Mouse (Mus musculus) midbrain, embryonic 11.5 days (tissue): Measurements from ENCODE around the gene Rad1. TPM values are rescaled to one million over a fixed set of nuclear protein-coding genes. Genes with fewer than 3 reads are reported as not detected.

ENCODE experiments used
- ATAC-seq: fragments of 200-750 bp; cut with Nextera tagmentation; 2 replicates; pipeline ENCODE4 v1.8.0; 2017; ENCODE audit warnings: moderate TSS enrichment, moderate library complexity; ENCODE audit not compliant: low FRiP score
- DNase-seq: peaks from one replicate; pipeline ENCODE4 v3.0.0; 2015; ENCODE audit warnings: low spot score; ENCODE audit errors: missing footprints
- H3K27ac ChIP-seq: fragments of 300-500 bp; sonication (generic); 2 replicates; pipeline ENCODE4 v1.5.1; 2014; ENCODE audit warnings: low read depth, low read length
- H3K27me3 ChIP-seq: fragments of 300-500 bp; sonication (generic); 2 replicates; pipeline ENCODE4 v1.6.1; 2014; ENCODE audit warnings: mild to moderate bottlenecking, low read length, moderate library complexity, mixed read lengths; ENCODE audit not compliant: control insufficient read depth, insufficient read depth
- H3K36me3 ChIP-seq: fragments of 300-500 bp; sonication (generic); 2 replicates; pipeline ENCODE4 v1.6.1; 2014; ENCODE audit warnings: mild to moderate bottlenecking, low read length, moderate library complexity, mixed read lengths; ENCODE audit not compliant: control insufficient read depth, insufficient read depth
- H3K4me1 ChIP-seq: fragments of 300-500 bp; sonication (generic); 2 replicates; pipeline ENCODE4 v1.6.1; 2014; ENCODE audit warnings: low read length; ENCODE audit not compliant: control insufficient read depth, insufficient read depth
- H3K4me2 ChIP-seq: fragments of 300-500 bp; sonication (generic); 2 replicates; pipeline ENCODE4 v1.6.1; 2014; ENCODE audit warnings: mild to moderate bottlenecking, moderate library complexity
- H3K4me3 ChIP-seq: fragments of 300-500 bp; sonication (generic); 2 replicates; pipeline ENCODE4 v1.5.1; 2014; ENCODE audit warnings: low read depth, low read length
- H3K9ac ChIP-seq: fragments of 300-500 bp; sonication (generic); 2 replicates; pipeline ENCODE4 v1.6.1; 2014; ENCODE audit warnings: low read length
- H3K9me3 ChIP-seq: fragments of 300-500 bp; sonication (generic); 2 replicates; pipeline ENCODE4 v1.6.1; 2016; ENCODE audit warnings: low read length; ENCODE audit not compliant: control insufficient read depth
- WGBS: fragments of 180-500 bp; shearing (Covaris S2); extraction: QIAGEN DNeasy Blood & Tissue Kit; methylation state at CpG from one replicate; pipeline ENCODE4 v1.1.7; 2014; 5-methylcytosine and 5-hydroxymethylcytosine counted together
- polyA plus RNA-seq: library from polyadenylated mRNA; unstranded; fragments of >200 nt; fragmentation: Nextera tagmentation; extraction: Ambion mirVana; gene quantifications from 2 replicates; pipeline ENCODE4 v1.2.1, GENCODE M21; 2014

Rad1 gene
- polyA plus RNA-seq, 1 experiment from 2014 or later = 27.7 TPM

- H3K27me3 ChIP-seq = no peaks in the 10 kb centered on the region
- no peak overlapping the region for H3K4me3 ChIP-seq
- DNase-seq (no peak), ATAC-seq (no peak)
- H3K9me3 ChIP-seq = no peaks in the 10 kb centered on the region
- no peak overlapping the region for H3K27ac ChIP-seq
- no peak overlapping the region for H3K9ac ChIP-seq
- H3K36me3 ChIP-seq = no peaks in the 10 kb centered on the region
- H3K4me2 ChIP-seq = no peak overlapping the region
- no peaks in the 10 kb centered on the region for H3K4me1 ChIP-seq
- 91% methylated on average over 7 of the region's 7 CpGs for whole genome bisulfite sequencing
Observed at GRCm38 (mm10) chr15:10535969-10536368, 50.2 kb downstream of the Rad1 start.

DNA sequence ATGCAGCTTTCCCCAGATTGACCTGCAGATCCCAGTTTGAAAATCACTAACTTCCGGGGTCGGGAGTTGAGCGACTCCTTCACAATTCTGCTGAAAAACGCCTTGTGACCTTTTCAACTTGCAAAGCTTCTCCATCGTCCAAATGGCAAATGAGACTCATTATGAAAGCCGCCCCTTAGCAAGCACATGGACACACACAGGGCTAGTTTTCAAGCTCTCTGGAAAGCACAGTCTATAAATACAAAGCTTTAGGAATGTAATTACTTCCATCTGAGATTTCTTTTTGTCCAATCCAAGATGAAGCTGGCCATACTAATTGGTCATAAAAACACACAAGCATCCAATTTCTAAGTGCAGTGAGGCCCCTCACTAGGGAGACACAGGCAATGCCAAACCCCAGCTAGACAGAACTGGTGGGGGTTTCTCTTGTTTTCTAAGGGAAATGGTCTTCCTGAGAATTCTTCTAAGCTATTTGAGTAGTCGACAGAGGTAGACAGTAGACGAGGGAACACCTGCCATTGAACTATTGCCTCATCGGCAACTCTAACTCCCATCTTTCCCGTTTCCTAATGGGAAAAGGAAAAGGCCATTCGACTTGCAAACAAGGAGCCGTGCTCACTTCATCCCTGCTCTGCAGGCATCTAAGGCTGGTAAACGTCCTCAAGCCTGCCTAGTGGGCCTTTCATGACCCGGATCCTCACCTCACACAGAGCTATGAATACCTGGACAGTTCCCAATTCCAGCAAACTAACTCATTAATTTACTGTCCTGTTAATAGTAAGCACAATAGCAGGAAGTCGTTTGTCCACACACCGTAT, 54.7 kb downstream of the Rad1 start:
- no peak overlapping the region for H3K27ac ChIP-seq
- no peaks in the 10 kb centered on the region for H3K4me1 ChIP-seq
- 82% methylated on average over 16 of the region's 16 CpGs for WGBS
- no peaks in the 10 kb centered on the region for H3K9me3 ChIP-seq
- no peak for ATAC-seq
- no peaks in the 10 kb centered on the region for H3K27me3 ChIP-seq
- no peak overlapping the region for H3K4me2 ChIP-seq
- no peak overlapping the region for H3K4me3 ChIP-seq
- no peaks in the 10 kb centered on the region for H3K36me3 ChIP-seq
- no peak overlapping the region for H3K9ac ChIP-seq
- DNase-seq = no peak

Other genes starting within 250 kb of the Rad1 start
- gene Gm21973, start 160.6 kb upstream of the Rad1 start, polyA plus RNA-seq = not detected in 2 replicates
- gene Agxt2, start 127.5 kb upstream of the Rad1 start, polyA plus RNA-seq = not detected in 2 replicates
- gene Dnajc21, start 15.5 kb upstream of the Rad1 start, polyA plus RNA-seq = 20.0 and 21.0 TPM in 2 replicates
- gene Brix1, start 71 bp upstream of the Rad1 start, polyA plus RNA-seq = 134 and 162 TPM in 2 replicates
- gene Ttc23l, start 72.7 kb downstream of the Rad1 start, polyA plus RNA-seq = not detected in 2 replicates
- 74.7 and 80.6 TPM in 2 replicates for gene Rai14, start 228.6 kb downstream of the Rad1 start, polyA plus RNA-seq